Mouse (Mus musculus): ENCODE measurements around the gene Rps11.
"Not testable (repeated sequence)": the region's sequence is repeated elsewhere in the genome, so short reads cannot be mapped to it uniquely, and the experiment has no call there.

Gene Rps11

GRCm38 (mm10) chr7:45124224-45125143 is at the start of gene Rps11:
Gene Rps11 (minus strand): TSS chr7:45124439.
- DNase-seq (ENCODE audit: low read depth, low spot score) = peak; percentile 99

- not testable (repeated sequence) for DNase-seq (ENCODE audit: low read depth, low spot score)
These were observed 49.5 kb upstream of the Rps11 start for GRCm38 (mm10) chr7:45173772-45174171.

- no peak for DNase-seq (ENCODE audit: low read depth, low spot score)
These were observed 48.7 kb upstream of the Rps11 start for GRCm38 (mm10) chr7:45172974-45173373.

- DNase-seq (ENCODE audit: low read depth, low spot score) = no peak
These were observed 45.3 kb upstream of the Rps11 start for GRCm38 (mm10) chr7:45169495-45169894.

- no peak for DNase-seq (ENCODE audit: low read depth, low spot score)
These were observed 44.4 kb upstream of the Rps11 start for GRCm38 (mm10) chr7:45168656-45169055.

- no peak for DNase-seq (ENCODE audit: low read depth, low spot score)
These were observed 43.7 kb upstream of the Rps11 start for GRCm38 (mm10) chr7:45167761-45168445.

GRCm38 (mm10) chr7:45166950-45167401 is 42.7 kb upstream of the Rps11 start:
- no peak for DNase-seq (ENCODE audit: low read depth, low spot score)

- DNase-seq (ENCODE audit: low read depth, low spot score) = no peak
These were observed 41.5 kb upstream of the Rps11 start for GRCm38 (mm10) chr7:45165701-45166100.

GRCm38 (mm10) chr7:45164833-45165232 is 40.6 kb upstream of the Rps11 start:
- no peak for DNase-seq (ENCODE audit: low read depth, low spot score)

GRCm38 (mm10) chr7:45163735-45164490 is 39.7 kb upstream of the Rps11 start, which contains the start of gene Slc17a7:
Gene Slc17a7 (plus strand): TSS chr7:45163949.
- DNase-seq (ENCODE audit: low read depth, low spot score) = no peak

- no peak for DNase-seq (ENCODE audit: low read depth, low spot score)
These were observed 38.9 kb upstream of the Rps11 start for GRCm38 (mm10) chr7:45162996-45163615.

- DNase-seq (ENCODE audit: low read depth, low spot score) = no peak
These were observed 38.3 kb upstream of the Rps11 start for GRCm38 (mm10) chr7:45162551-45162950.

GRCm38 (mm10) chr7:45161612-45162473 is 37.6 kb upstream of the Rps11 start:
- DNase-seq (ENCODE audit: low read depth, low spot score) = peak; percentile 52

- no peak for DNase-seq (ENCODE audit: low read depth, low spot score)
These were observed 36.6 kb upstream of the Rps11 start for GRCm38 (mm10) chr7:45160866-45161265.

GRCm38 (mm10) chr7:45160316-45160800 is 36.1 kb upstream of the Rps11 start:
- no peak for DNase-seq (ENCODE audit: low read depth, low spot score)

- no peak for DNase-seq (ENCODE audit: low read depth, low spot score)
These were observed 34.8 kb upstream of the Rps11 start for GRCm38 (mm10) chr7:45158991-45159390.

GRCm38 (mm10) chr7:45157459-45157858 is 33.2 kb upstream of the Rps11 start:
- no peak for DNase-seq (ENCODE audit: low read depth, low spot score)

GRCm38 (mm10) chr7:45156206-45156605 is 32.0 kb upstream of the Rps11 start:
- no peak for DNase-seq (ENCODE audit: low read depth, low spot score)

GRCm38 (mm10) chr7:45155590-45155989 is 31.4 kb upstream of the Rps11 start:
- DNase-seq (ENCODE audit: low read depth, low spot score) = no peak

GRCm38 (mm10) chr7:45154993-45155514 is 30.8 kb upstream of the Rps11 start:
- no peak for DNase-seq (ENCODE audit: low read depth, low spot score)

Data from c-Kit-negative CD71-positive TER-119-positive erythroid progenitor cells, embryonic 14.5 days (primary cell).